Mouse (Mus musculus) thymus, adult 2 months (tissue): ENCODE measurements around the gene Wwox. TPM values are rescaled to one million over a fixed set of nuclear protein-coding genes. Genes with fewer than 3 reads are reported as not detected.

Experiments used
- DNase-seq: peaks from one replicate; pipeline ENCODE4 v3.0.0; 2021
- H3K27ac ChIP-seq: fragments of 200-500 bp; 2 replicates; pipeline ENCODE4 v1.5.1; 2012; ENCODE audit warnings: low read length, control low read depth; ENCODE audit not compliant: control insufficient read depth, insufficient read depth
- H3K27me3 ChIP-seq: fragments of 200-500 bp; 2 replicates; pipeline ENCODE4 v1.6.1; 2012; ENCODE audit warnings: mild to moderate bottlenecking, low read length, moderate library complexity, mixed read lengths; ENCODE audit not compliant: control insufficient read depth, insufficient read depth
- H3K36me3 ChIP-seq: fragments of 200-500 bp; 2 replicates; pipeline ENCODE4 v1.6.1; 2012; ENCODE audit warnings: mild to moderate bottlenecking, low read length, moderate library complexity; ENCODE audit not compliant: control insufficient read depth, insufficient read depth
- H3K4me1 ChIP-seq: fragments of 200-500 bp; replicated peaks from 2 replicates; pipeline ENCODE4 v1.6.1; 2012; ENCODE audit warnings: low read length; ENCODE audit not compliant: control insufficient read depth, insufficient read depth
- H3K4me3 ChIP-seq: fragments of 200-500 bp; 2 replicates; pipeline ENCODE4 v1.5.1; 2012; ENCODE audit warnings: mild to moderate bottlenecking, low read length, control low read depth, moderate library complexity; ENCODE audit not compliant: control insufficient read depth, insufficient read depth
- CTCF ChIP-seq: fragments of 200-500 bp; IDR thresholded peaks from 2 replicates; pipeline ENCODE4 v1.5.1; 2012; ENCODE audit warnings: mild to moderate bottlenecking, control low read depth, low read length, moderate library complexity, borderline replicate concordance; ENCODE audit not compliant: control insufficient read depth, poor library complexity, insufficient read depth; ENCODE audit errors: extremely low read depth
- POLR2A ChIP-seq: fragments of 200-500 bp; IDR thresholded peaks from 2 replicates; pipeline ENCODE4 v1.6.1; 2012; ENCODE audit warnings: mild to moderate bottlenecking, low read length, control low read depth, moderate library complexity; ENCODE audit not compliant: control insufficient read depth, poor library complexity, insufficient read depth; ENCODE audit errors: extremely low read depth
- WGBS: fragments of 180-500 bp; shearing (Covaris S2); methylation state at CpG from one replicate; pipeline ENCODE4 v1.1.7; 2018; 5-methylcytosine and 5-hydroxymethylcytosine counted together
- polyA plus RNA-seq: library from polyadenylated mRNA; depleted of rRNA; stranded (reverse); fragments of >200 nt; gene quantifications from 2 replicates; pipeline ENCODE4 v1.2.3, GENCODE M21; 2012

The Wwox gene
- polyA plus RNA-seq, 1 experiment: 8.4 TPM

DNA sequence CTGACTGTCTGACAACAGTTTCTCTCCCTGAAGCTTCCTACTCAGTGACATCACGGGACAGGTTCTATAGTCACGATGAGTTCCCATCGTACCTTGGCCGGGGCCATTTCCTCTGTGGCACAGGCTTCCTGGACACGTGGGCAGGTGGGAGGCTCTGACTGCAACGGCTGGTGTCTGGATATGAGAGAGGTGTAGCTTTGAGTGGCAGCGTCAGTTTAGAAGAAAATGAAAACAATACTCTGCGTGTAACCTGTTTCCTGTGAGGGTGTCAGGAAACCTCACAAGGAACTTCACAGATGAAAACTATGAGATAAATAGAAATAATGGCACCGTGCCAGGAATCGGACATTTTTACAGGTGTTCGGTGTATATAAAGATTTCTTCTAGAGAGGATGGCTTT lies 750.4 kb downstream of the Wwox start:
- no peaks in the 10 kb centered on the region for H3K27me3 ChIP-seq
- peaks cover 33% of the 10 kb centered on the region for H3K4me1 ChIP-seq
- WGBS: 3% methylated on average over 11 of the region's 11 CpGs
- no peaks in the 10 kb centered on the region for H3K36me3 ChIP-seq
- H3K27ac ChIP-seq: peak overlapping the region; percentile 78
- DNase-seq: peak; percentile 83
- TF ChIP-seq POLR2A: no peak
- TF ChIP-seq CTCF: no peak
- H3K4me3 ChIP-seq: no peak overlapping the region

DNA sequence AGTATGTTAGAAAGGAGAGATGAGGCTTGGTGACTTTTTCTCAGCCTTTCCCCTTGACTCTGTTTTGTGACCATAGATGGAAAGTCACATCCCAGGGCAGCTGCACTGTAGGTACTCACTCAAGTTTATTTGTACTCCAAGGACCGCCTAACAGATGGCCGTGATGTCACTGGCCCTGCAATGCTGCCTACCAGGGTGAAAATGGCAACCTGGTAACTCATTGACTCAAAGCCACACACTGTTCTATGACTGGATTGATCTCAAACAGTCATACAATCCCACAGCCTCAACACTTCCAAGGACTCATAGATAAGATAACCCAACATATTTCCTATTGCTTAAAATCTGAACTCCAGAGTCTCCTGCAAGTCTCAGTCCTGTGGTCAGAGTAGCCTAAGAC lies 754.3 kb downstream of the Wwox start:
- H3K27me3 ChIP-seq: no peaks in the 10 kb centered on the region
- no peak for TF ChIP-seq CTCF
- no peak for TF ChIP-seq POLR2A

GRCm38 (mm10) chr8:115195334-115195733 lies 755.9 kb downstream of the Wwox start:
- 96% methylated on average over 10 of the region's 10 CpGs for WGBS
- no peak for TF ChIP-seq CTCF
- no peak for TF ChIP-seq POLR2A
- peaks cover 11% of the 10 kb centered on the region for H3K4me1 ChIP-seq

More for the DNA sequence above, 754.3 kb downstream of the Wwox start:
- H3K36me3 ChIP-seq: no peaks in the 10 kb centered on the region
- no peak overlapping the region for H3K4me3 ChIP-seq
- no peak for DNase-seq
- no peak overlapping the region for H3K27ac ChIP-seq
- 98% methylated on average over 2 of the region's 2 CpGs for WGBS
- H3K4me1 ChIP-seq: peaks cover 20% of the 10 kb centered on the region

GRCm38 (mm10) chr8:115196859-115197258 lies 757.4 kb downstream of the Wwox start:
- Histone ChIP-seq H3K4me3 (no peak overlapping the region), H3K4me1 (no peaks in the 10 kb centered on the region; the same call in 1 of the 2 replicates), H3K27me3 (no peaks in the 10 kb centered on the region), H3K27ac (no peak overlapping the region), H3K36me3 (no peaks in the 10 kb centered on the region)
- DNase-seq: peak; percentile 14
- TF ChIP-seq CTCF (no peak), POLR2A (no peak)
- WGBS: 87% methylated on average over 2 of the region's 2 CpGs

More at GRCm38 (mm10) chr8:115195334-115195733, 755.9 kb downstream of the Wwox start:
- Histone ChIP-seq H3K27ac (no peak overlapping the region), H3K4me3 (no peak overlapping the region), H3K36me3 (no peaks in the 10 kb centered on the region), H3K27me3 (no peaks in the 10 kb centered on the region)
- DNase-seq: no peak

DNA sequence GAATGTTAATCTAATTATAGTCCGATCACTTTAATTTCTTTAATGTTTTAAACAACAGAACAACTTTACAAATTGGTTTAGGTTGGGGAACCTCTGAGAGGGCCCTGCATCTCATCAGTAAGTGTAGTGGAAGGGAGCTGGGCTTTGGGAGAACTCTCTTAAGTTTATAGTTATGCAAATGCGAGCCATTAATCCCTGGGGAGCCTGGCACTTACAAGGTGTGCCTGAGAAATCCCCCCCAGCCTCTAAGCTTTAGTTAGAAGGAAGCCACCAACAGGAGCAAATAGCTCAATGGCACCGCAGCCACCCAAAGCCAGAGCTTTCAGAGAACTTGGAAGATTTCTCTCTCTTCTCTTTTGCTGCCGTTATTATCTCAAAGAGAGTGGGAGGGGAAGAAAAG lies 759.7 kb downstream of the Wwox start:
- no peaks in the 10 kb centered on the region for H3K27me3 ChIP-seq
- no peak overlapping the region for H3K4me3 ChIP-seq
- no peaks in the 10 kb centered on the region for H3K36me3 ChIP-seq
- no peaks in the 10 kb centered on the region; the same call in 1 of the 2 replicates for H3K4me1 ChIP-seq
- 96% methylated on average over 4 of the region's 4 CpGs for WGBS
- no peak overlapping the region for H3K27ac ChIP-seq
- DNase-seq: no peak
- TF ChIP-seq POLR2A: no peak
- no peak for TF ChIP-seq CTCF

GRCm38 (mm10) chr8:115199616-115200150 lies 760.2 kb downstream of the Wwox start:
- H3K27me3 ChIP-seq: no peaks in the 10 kb centered on the region
- no peak overlapping the region for H3K27ac ChIP-seq
- H3K36me3 ChIP-seq: no peaks in the 10 kb centered on the region
- TF ChIP-seq POLR2A: no peak
- TF ChIP-seq CTCF: no peak
- 94% methylated on average over 14 of the region's 14 CpGs for whole genome bisulfite sequencing
- no peaks in the 10 kb centered on the region; the same call in 1 of the 2 replicates for H3K4me1 ChIP-seq
- no peak for DNase-seq
- no peak overlapping the region for H3K4me3 ChIP-seq

DNA sequence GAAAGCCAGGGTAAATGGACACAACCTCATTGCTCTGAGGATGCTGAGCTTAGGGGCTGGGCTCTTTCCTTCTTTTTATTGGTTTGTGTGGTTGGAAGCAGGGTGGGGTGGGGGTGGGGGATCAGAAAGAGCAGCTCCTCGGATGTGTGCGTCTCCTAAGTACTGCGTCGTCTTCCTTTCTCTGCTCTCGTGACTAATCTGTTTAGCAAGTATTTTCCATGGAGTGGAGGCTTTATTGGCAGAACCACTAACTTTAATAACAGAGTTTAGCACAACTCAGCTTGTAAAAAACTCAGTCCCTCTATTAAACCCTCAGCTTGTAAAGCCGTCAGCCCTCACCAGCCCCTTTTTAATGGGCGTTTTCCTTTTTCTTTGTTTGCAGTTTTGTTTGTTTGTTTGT lies 762.3 kb downstream of the Wwox start:
- H3K4me3 ChIP-seq: no peak overlapping the region
- no peaks in the 10 kb centered on the region for H3K27me3 ChIP-seq
- WGBS: 85% methylated on average over 7 of the region's 7 CpGs
- no peak overlapping the region for H3K27ac ChIP-seq
- no peak for TF ChIP-seq CTCF
- TF ChIP-seq POLR2A: no peak
- no peak for DNase-seq
- H3K4me1 ChIP-seq: no peaks in the 10 kb centered on the region; the same call in 1 of the 2 replicates
- H3K36me3 ChIP-seq: no peaks in the 10 kb centered on the region
